Mouse (Mus musculus) A20 (cell line): Measurements from ENCODE around the gene Foxj3.

ENCODE experiments used
- DNase-seq: peaks from one replicate; pipeline ENCODE4 v3.0.0-alpha.2; 2011; ENCODE audit warnings: low read depth, low spot score

Gene Foxj3

DNA sequence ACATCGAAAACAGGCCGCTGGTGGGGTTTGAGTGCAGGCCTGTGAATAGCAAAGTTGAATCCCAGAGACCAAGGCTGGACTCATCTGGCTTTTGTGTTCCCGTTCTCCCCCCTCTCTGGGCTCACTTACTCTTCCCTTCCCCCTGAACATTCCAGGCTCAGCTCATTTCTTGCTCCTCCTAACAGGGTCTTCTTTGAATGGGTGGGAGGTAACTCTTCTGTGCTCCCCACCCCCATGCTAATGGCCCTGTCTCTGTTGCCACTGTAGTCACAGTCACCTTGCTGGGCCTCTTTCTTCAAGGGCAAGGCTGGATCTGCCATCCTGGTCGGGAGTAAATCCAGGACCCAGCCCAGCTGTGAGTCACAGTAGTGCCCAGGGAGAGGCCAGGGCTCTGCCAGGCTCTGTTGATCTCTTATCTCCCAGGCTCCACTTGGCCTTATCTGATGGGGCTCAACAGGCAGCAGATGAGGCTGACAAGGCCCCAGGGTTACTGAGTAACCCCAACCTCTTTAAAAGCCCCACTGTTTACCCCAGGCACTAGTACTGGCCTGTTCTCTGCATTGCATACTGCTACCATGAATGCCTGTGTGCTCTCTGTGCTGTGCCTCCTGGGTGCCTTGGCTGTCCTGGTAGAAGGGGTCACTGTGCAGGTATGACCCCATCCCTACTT is 100.5 kb downstream of the Foxj3 start, which contains the start of gene Guca2a:
Gene Guca2a, plus strand, starts transcription at position 529 of the 670 bp plus-strand sequence.
- DNase-seq: no peak

- no peak for DNase-seq
These were observed 101.1 kb downstream of the Foxj3 start for GRCm38 (mm10) chr4:119637946-119638345.

DNA sequence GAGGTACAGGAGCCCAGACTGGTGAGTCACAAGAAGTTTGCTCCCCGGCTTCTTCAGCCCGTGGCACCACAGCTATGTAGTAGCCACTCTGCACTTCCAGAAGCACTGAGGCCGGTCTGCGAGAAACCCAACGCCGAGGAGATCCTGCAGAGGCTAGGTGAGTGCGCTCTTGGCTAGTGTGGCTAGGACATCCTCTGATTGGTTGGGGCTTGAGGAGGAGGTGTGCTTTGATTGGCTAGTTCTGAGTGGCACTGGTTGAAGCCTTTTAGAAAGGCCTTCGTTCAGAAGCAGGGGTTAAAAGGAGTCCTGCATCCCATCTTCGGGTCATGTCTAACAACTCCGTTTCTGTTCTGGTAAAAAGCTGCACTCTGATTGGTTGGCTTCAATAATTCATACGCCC is 101.9 kb downstream of the Foxj3 start:
- DNase-seq: no peak

GRCm38 (mm10) chr4:119642666-119643065 is 105.9 kb downstream of the Foxj3 start:
- DNase-seq: no peak

- DNase-seq: no peak
These were observed 120.2 kb downstream of the Foxj3 start for GRCm38 (mm10) chr4:119657011-119657410.

DNA sequence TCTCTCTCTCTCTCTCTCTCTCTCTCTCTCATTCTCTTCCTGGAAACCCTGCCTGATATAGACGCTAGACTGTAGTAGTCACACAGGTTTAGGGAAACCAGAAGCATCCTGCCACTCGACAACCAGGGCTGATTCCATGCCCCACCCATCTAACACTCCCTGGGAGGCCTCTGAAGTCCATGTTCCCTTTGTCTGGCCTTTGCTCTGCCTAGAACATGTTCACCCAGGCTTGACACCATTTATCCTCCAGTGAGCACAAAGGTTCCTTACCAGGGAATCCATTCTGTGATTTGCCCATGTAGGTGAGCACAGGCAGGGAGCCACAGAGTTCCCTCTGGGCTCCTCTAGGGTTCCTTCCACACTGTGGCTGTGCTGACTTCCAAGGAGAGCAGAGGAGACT is 121.4 kb downstream of the Foxj3 start:
- DNase-seq: no peak

DNA sequence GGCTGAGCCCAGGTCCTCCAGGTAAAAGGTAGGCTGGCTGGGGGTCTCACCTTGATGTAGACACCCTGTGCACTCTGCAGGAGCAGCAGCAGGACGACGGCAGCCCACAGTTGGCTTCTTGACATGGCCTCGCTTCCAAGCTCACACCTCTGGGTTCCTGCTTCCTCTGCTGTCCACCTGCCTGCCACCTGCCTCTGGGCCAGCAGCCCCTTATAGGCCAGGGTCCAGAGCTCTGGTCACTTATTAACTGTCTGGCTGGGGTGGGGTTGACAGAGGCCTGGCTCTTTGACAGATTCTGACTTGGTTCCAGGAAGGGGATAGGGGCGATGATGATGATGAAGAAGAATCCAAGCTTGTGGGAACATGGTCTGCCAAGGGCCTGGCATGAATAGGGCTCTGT is 121.9 kb downstream of the Foxj3 start, which contains the start of gene Guca2b:
Gene Guca2b, minus strand, starts transcription at position 224 of the 400 bp plus-strand sequence.
- no peak for DNase-seq

DNA sequence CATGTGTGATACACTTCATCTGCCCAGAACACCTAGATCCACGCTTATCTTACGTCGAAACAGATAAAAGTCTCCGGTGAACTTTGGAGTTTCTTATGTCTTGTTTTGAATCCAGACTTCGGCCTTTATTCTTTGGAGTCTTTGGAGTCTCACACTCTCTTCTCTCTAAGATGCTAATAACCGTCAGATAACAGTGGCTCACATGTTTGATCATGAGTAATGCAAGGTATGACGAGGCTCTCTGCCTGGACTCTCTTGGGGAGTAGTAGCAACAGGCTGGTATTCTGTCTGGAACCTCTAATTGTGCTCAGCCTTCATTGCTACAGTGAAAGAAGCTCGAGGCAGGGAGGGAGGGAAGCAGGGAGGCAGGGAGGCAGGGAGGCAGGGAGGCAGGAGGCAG is 123.2 kb downstream of the Foxj3 start:
- DNase-seq: no peak

DNA sequence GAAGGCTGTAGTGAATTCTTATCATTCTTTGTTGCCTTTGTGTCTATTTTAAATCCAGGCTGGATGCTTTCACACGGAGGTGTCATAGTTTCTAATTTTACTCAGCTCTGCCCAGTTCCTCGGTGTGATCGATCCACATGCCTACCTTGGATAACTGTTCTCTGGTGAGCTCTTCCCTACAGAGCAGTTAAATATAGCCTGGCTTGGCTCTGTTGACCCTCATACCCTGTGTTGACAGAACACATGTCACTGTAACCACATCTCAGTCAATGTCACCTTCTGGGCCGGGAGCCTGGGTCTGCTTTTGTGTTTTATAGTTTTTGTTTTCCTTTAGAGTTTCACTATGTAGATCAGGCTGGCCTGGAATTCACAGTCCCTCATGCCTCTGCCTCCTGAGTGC is 125.3 kb downstream of the Foxj3 start:
- no peak for DNase-seq

DNA sequence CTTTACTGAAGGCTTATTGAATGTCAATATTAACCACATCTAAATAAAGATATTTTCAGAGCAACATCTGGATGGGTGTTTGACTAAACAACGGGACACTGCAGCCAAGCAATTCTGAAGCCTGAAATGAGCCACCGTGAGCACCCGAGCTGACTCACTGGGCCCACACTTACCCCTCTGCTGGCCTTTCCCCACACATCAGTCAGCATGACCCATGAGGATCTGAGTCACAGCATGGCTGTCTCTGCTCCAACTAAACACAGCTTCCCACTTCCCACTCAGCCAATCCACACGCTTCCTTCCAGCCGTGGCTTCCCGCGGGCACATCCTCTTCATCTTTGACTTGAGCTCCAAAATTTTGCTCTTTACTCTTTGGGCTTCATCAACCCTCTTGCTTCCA is 126.2 kb downstream of the Foxj3 start:
- DNase-seq: no peak

DNA sequence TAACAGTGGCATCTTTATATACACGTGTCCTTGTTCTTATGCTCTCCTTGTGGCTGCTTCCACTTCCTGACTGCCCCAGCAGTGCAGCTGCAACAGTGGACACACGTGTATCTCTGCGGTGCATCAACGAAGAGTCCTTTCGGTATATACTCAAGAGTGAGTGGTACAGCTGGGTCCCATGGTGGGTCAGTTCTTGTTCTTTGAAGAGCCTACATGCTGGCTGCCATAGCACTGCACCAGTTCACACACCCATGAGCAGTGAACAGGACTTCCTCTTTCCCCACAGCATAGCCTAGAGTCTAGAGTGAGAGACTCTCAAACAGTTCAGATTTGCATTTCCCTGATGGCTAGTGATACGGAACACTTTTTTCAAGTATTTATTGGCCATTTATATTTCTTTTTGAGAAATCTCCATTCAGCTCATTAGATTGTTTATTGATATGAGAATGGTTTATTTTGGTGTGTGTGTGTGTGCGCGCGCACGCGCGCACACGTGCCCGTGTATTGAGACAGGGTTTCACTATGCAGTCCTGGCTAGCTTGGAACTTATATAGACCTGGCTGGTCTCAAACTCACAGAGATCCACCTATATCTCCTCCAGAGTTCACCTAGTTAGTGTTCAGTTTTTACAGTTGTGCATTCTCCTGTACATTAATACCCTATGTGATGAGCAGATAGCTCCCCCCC is 126.7 kb downstream of the Foxj3 start:
- peak; percentile 92 for DNase-seq

DNA sequence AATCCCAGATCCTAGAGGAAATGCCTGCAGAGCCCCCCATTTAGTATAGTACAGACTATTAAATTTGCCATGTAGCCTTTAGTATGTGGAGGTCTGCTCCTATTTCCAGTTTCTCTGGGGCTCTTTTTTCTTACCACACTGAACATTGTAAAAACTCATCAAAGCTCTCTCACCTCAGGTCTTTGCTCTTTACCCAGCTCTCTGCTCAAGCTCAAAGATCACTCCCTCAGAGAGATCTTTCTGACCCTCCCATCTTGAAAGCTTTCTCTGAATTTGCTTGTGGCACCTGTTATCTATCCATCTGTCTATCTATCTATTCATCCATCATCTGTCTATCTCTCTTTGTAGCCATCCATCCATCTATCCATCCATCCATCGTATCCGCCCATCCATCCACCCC is 128.4 kb downstream of the Foxj3 start:
- DNase-seq: no peak

- no peak for DNase-seq
These were observed 129.3 kb downstream of the Foxj3 start for GRCm38 (mm10) chr4:119666116-119666515.

DNA sequence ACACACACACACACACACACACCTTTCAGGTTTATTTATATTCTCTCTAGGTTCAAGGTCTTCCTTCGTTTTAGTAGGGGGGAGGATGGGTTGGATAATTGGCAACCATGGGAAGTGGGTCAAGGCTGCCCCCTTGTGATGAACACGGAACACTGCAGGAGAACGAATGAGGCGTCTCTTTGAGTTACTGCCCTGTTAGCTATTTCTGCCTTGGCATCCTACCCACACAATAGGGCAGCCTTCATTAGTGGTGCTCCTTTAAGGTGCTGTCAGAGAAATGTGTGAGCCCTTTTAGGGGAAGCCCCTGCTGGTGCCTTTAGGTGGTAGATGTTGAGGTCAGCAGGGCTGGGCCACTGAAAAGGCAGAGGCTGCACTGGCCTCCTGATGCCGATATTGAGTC is 130.7 kb downstream of the Foxj3 start:
- peak; percentile 84 for DNase-seq

GRCm38 (mm10) chr4:119668185-119668584 is 131.4 kb downstream of the Foxj3 start:
- no peak for DNase-seq

DNA sequence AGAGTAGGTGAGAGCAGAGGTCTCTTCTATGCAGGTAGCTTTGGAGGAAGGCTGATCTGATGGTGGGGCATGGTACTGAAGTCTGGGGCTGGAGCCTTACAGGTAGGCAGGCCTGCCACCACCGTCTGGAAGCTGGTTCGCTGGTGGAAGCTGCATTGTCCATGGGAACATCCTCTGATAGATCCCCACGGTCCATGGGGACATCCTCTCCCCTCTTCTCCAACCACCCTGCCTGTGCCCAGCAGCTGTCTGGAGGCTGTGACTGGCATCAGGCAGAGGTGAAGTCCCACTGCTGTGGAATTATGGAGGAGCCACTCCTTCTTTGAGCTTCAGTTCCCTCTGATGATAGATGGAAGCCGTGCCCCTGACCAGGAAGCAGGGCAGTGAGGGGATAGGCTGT is 131.8 kb downstream of the Foxj3 start:
- DNase-seq: no peak

GRCm38 (mm10) chr4:119669356-119670209 is 132.8 kb downstream of the Foxj3 start:
- DNase-seq: peak; percentile 94

DNA sequence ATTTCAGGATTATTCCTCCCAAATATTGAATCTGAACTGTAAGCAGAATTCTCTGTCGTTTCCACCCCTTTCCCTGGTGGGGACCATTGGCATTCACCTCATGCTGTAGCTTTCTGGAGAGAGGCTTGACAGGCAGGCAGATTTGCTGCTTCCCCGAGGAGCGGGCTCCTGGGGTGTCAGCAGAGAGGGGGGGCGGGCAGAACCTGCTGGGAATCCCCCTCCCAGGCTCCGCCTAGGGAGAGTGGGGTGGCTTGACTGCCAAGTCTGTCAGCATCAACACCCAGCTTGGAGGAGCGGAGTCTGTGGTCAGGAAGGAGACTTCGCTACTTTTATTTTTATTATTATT is 133.4 kb downstream of the Foxj3 start:
- peak; percentile 83 for DNase-seq

DNA sequence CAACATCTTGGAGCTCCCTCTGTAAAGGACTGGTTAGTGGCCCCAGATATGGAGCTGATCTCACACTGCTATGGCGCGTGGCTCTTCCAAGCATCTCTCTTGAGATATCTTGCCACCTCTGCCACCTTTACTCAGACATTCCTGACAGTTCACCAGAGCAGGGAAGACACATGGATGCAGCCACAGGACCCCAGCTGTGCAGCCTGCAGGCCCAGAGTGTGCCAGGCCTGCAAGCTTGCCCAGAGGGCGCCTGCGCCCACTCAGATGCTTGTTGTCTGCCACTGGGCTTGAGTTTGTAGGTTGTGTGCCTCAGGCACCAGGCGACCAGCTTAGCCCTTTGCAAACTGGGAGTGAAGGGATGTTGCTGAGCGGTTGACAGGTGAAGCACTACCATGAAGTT is 133.9 kb downstream of the Foxj3 start:
- DNase-seq: no peak

GRCm38 (mm10) chr4:119671164-119671563 is 134.4 kb downstream of the Foxj3 start:
- DNase-seq: no peak

DNA sequence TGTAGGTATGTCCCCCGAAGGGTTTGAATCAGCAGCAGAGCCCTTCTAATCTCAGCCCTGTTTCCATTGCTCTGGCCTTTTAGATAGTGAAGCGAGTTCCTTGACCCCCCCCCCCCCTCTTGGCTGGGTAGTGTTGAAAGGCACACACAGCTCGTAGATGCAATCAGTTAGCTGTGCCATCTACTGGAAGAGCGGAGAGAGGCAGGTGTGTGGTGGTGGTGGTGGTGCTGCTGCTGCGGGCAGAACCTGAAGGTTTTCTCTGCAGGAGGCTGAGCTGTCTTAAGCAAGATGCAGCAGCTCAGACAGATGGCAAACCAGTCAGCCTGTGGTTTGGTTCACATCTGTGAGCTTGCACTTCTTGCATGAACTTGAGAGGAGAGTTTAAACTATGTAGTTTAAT is 135.9 kb downstream of the Foxj3 start:
- peak; percentile 75 for DNase-seq
